Mouse (Mus musculus) Patski (cell line): ENCODE measurements around the gene Dclk1. TPM values are rescaled to one million over a fixed set of nuclear protein-coding genes. Genes with fewer than 3 reads are reported as not detected.

ENCODE experiments used
- ATAC-seq: fragments of 100-300 bp; one replicate; pipeline ENCODE4 v1.8.0; 2021
- CTCF ChIA-PET: fragments of 350-600 bp; sonication (Branson Sonifier 250); formaldehyde crosslinking; loops from one replicate; lab custom pipeline; 2022; ENCODE audit warnings: inconsistent platforms; lab: Charles Lee
- POLR2A ChIA-PET: fragments of 350-600 bp; sonication (Branson Sonifier 250); formaldehyde crosslinking; loops from one replicate; lab custom pipeline; 2022; ENCODE audit warnings: antibody characterized with exemption, inconsistent platforms; lab: Charles Lee
- DNase-seq: peaks from one replicate; pipeline ENCODE4 v3.0.0-alpha.2; 2011; ENCODE audit warnings: low read depth, low spot score
- H3K27me3 ChIP-seq: fragments of 371-371 bp; one replicate; pipeline ENCODE4 v1.5.1; 2021
- CTCF ChIP-seq: fragments of 100-300 bp; IDR thresholded peaks from one replicate; pipeline ENCODE4 v1.5.1; 2021
- in situ Hi-C: fragments of 300-500 bp; cut with MboI; formaldehyde crosslinking; loops from 3 replicates; pipeline ENCODE4 v1.11.1; 2018; ENCODE audit warnings: low pct_unique_long_range_greater_than_20kb, mixed read lengths
- polyA plus RNA-seq: library from polyadenylated mRNA; unstranded; gene quantifications from one replicate; pipeline ENCODE4 v1.2.3, GENCODE M21; 2021

Dclk1 gene
- polyA plus RNA-seq, 1 experiment from 2014 or later = 16.7 TPM

- no peak for TF ChIP-seq CTCF
- in situ Hi-C loops = no loop called here
- CTCF ChIA-PET = interaction anchor here (1.3 to 2.4 kb wide), 3 partner anchors 9 to 57 kb away, joined by 3 to 8 read pairs (median 7); no protein-coding TSS in a partner anchor
- POLR2A ChIA-PET = interaction anchor here (0.6 kb wide), 1 partner anchor 11 kb away, joined by 3 read pairs; no protein-coding TSS in a partner anchor
- DNase-seq (no peak), ATAC-seq (no peak)
- H3K27me3 ChIP-seq = no peaks in the 10 kb centered on the region
These were observed 189.1 kb downstream of the Dclk1 start for GRCm38 (mm10) chr3:55431223-55431622.

- in situ Hi-C loops = no loop called here
- CTCF ChIA-PET = no interaction called here
These were observed 192.1 kb downstream of the Dclk1 start for GRCm38 (mm10) chr3:55434276-55434675.

GRCm38 (mm10) chr3:55438824-55439446 is 196.8 kb downstream of the Dclk1 start:
- ATAC-seq = no peak
- POLR2A ChIA-PET = no interaction called here
- DNase-seq = no peak
- H3K27me3 ChIP-seq = no peaks in the 10 kb centered on the region
- in situ Hi-C loops = no loop called here
- TF ChIP-seq CTCF = no peak
- CTCF ChIA-PET = interaction anchor here (1.1 to 2.4 kb wide), 5 partner anchors 13 to 286 kb away, joined by 3 to 11 read pairs (median 5); no protein-coding TSS in a partner anchor

More at GRCm38 (mm10) chr3:55434276-55434675, 192.1 kb downstream of the Dclk1 start:
- ATAC-seq (peak; percentile 12), DNase-seq (no peak)
- POLR2A ChIA-PET = interaction anchor here (0.6 kb wide), 1 partner anchor 86 kb away, joined by 4 read pairs; no protein-coding TSS in a partner anchor
- no peaks in the 10 kb centered on the region for H3K27me3 ChIP-seq
- no peak for TF ChIP-seq CTCF

GRCm38 (mm10) chr3:55440342-55440741 is 198.2 kb downstream of the Dclk1 start:
- CTCF ChIA-PET = interaction anchor here (0.9 to 2.0 kb wide), 4 partner anchors 15 to 288 kb away, joined by 3 to 5 read pairs (median 4); no protein-coding TSS in a partner anchor
- no peak for DNase-seq
- in situ Hi-C loops = no loop called here
- H3K27me3 ChIP-seq = no peaks in the 10 kb centered on the region
- peak; percentile 42 for ATAC-seq
- POLR2A ChIA-PET = no interaction called here
- TF ChIP-seq CTCF = no peak

- TF ChIP-seq CTCF = no peak
- ATAC-seq = no peak
- POLR2A ChIA-PET = interaction anchor here (0.7 kb wide), 1 partner anchor 11 kb away, joined by 3 read pairs; no protein-coding TSS in a partner anchor
- H3K27me3 ChIP-seq = no peaks in the 10 kb centered on the region
- in situ Hi-C loops = no loop called here
- DNase-seq = no peak
- CTCF ChIA-PET = interaction anchor here (0.8 to 1.9 kb wide), 4 partner anchors 13 to 22 kb away, joined by 3 to 6 read pairs (median 4); no protein-coding TSS in a partner anchor
These were observed 200.0 kb downstream of the Dclk1 start for GRCm38 (mm10) chr3:55442012-55442645.

- ChIA-PET CTCF (interaction anchor here (1.0 to 1.9 kb wide), 3 partner anchors 12 to 20 kb away, joined by 3 to 6 read pairs (median 4); no protein-coding TSS in a partner anchor), POLR2A (no interaction called here)
These were observed 201.1 kb downstream of the Dclk1 start for GRCm38 (mm10) chr3:55443271-55443670.

GRCm38 (mm10) chr3:55443725-55444124 is 201.6 kb downstream of the Dclk1 start:
- ChIA-PET CTCF (interaction anchor here (1.9 kb wide), 1 partner anchor 21 kb away, joined by 4 read pairs; no protein-coding TSS in a partner anchor), POLR2A (no interaction called here)
- no peak for TF ChIP-seq CTCF
- DNase-seq (no peak), ATAC-seq (no peak)
- in situ Hi-C loops = no loop called here
- no peaks in the 10 kb centered on the region for H3K27me3 ChIP-seq

More at GRCm38 (mm10) chr3:55443271-55443670, 201.1 kb downstream of the Dclk1 start:
- H3K27me3 ChIP-seq = no peaks in the 10 kb centered on the region
- DNase-seq (no peak), ATAC-seq (no peak)
- in situ Hi-C loops = no loop called here
- TF ChIP-seq CTCF = no peak

GRCm38 (mm10) chr3:55446681-55447080 is 204.5 kb downstream of the Dclk1 start:
- in situ Hi-C loops = no loop called here
- H3K27me3 ChIP-seq = no peaks in the 10 kb centered on the region
- ChIA-PET CTCF (interaction anchor here (1.3 to 1.8 kb wide), 4 partner anchors 9 to 71 kb away, joined by 3 to 6 read pairs (median 4); no protein-coding TSS in a partner anchor), POLR2A (interaction anchor here (0.7 kb wide), 1 partner anchor 33 kb away, joined by 3 read pairs; no protein-coding TSS in a partner anchor)
- DNase-seq (no peak), ATAC-seq (no peak)
- no peak for TF ChIP-seq CTCF

GRCm38 (mm10) chr3:55447486-55448460 is 205.6 kb downstream of the Dclk1 start:
- ChIA-PET CTCF (interaction anchor here (0.6 to 1.8 kb wide), 4 partner anchors 10 to 35 kb away, joined by 4 to 6 read pairs (median 4); no protein-coding TSS in a partner anchor), POLR2A (interaction anchor here (1.0 kb wide), 1 partner anchor 9 kb away, joined by 4 read pairs; no protein-coding TSS in a partner anchor)
- no peaks in the 10 kb centered on the region for H3K27me3 ChIP-seq
- ATAC-seq = no peak
- TF ChIP-seq CTCF = no peak
- no peak for DNase-seq
- in situ Hi-C loops = no loop called here
